Mouse (Mus musculus) heart, postnatal 14 days (tissue): ENCODE measurements around the gene Sh3bp5l. TPM values are rescaled to one million over a fixed set of nuclear protein-coding genes. Genes with fewer than 3 reads are reported as not detected.
"Not testable (repeated sequence)": the region's sequence is repeated elsewhere in the genome, so short reads cannot be mapped to it uniquely, and the experiment has no call there.

Source experiments
- DNase-seq, 2 experiments: peaks; one replicate each; pipeline ENCODE4 v3.0.0; 2021 to 2022
- intact Hi-C: fragments of 180-260 bp; cut with DNase I; formaldehyde crosslinking; loops from one replicate; pipeline ENCODE4 v1.15.1; 2025
- total RNA-seq, 2 experiments: library from RNA; stranded (reverse); gene quantifications; 2 replicates each; pipeline ENCODE4 v1.2.3; 2021

The Sh3bp5l gene
- total RNA-seq, 2 experiments from 2014 or later = 45.6 to 49.5 TPM

DNA sequence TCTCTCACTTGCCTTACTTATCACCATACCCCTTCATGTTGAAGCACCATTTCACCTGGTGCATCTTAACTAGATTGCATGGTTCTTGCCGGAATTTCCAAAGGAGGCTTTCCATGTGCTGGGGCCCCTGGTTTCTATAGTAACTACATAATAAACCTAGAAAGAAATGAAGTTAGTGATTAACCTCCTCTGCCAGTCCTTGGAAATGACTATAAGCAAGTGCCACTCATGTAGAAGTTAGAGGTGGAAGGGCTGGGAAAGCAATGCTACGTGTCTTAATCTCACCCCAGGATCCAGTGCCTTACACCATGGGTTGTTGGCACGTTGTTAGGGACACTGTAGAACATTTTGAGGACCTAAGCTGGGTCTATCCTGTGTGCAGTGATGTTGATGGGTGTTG lies 33.9 kb downstream of the Sh3bp5l start:
- intact Hi-C loops = no loop called here
- no peak for DNase-seq

DNA sequence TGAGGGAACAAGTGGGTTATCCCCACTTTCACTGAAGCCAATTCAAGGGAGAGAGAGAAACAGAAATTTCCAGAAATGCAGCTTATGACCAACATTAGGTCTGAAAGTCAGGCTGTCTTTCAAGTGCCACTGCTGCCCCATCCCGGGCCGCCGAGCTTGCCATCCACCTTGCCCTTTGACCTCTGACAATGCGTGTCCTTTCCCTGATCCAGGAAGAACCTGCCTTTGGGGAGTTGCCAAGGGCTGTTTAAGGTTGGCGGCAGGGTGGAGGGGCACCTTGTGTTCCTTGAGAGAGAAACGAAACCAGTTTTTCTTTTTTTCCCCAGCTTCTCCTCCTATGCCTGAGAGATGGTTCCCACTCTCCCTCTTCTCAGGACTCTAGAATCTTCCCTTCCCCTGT lies 35.7 kb downstream of the Sh3bp5l start:
- intact Hi-C loops, DNase-seq: not testable (repeated sequence)

GRCm38 (mm10) chr11:58377273-58377672 lies 46.7 kb downstream of the Sh3bp5l start:
- no peak for DNase-seq

DNA sequence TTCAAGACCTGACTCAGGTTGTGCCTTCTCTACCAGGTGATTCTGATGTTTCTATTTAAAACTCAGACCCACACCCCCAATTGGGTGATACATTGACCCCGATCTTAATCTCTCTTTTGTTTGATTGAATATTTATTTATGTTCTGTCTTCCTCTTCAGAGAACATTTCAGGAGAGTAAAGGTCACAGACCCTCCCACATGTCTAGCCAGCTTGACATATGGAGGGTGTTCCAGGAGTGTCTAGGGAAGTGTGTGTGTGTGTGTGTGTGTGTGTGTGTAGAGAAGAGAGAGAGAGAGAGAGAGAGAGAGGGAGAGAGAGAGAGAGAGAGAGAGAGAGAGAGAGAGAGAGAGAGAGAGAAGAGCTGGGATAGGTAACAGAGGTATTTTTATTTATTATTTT lies 47.2 kb downstream of the Sh3bp5l start:
- no peak for DNase-seq
- intact Hi-C loops = no loop called here

More at GRCm38 (mm10) chr11:58377273-58377672, 46.7 kb downstream of the Sh3bp5l start:
- intact Hi-C loops = no loop called here

DNA sequence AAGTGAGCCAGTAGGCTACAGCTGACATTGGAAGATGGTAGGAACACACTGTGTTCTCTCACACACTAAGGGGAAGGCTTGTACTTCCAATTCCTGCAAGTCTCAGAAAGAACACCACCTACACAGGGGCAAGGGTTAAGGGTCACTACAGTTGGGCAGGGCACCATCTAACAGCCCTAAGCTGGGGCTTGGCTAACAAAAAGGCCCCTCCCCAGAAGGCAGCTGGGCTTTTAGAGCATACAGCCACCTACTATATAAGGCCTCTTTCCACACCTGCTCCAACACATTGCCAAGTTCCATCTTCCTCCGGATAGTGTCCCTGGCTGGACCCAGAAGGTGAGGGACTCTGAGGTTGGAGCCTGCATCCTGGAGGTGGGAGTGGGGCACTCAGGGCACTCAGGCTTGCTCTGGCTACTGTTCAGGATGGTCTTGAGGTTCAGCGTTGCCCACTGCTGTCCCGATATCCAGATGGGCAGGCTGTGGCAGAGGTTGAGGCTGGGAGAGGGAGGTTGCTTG lies 48.3 kb downstream of the Sh3bp5l start, which contains the start of gene Lypd8:
Lypd8 (plus strand) TSS at position 281 of the 516 bp plus-strand sequence.
- no peak for DNase-seq
- intact Hi-C loops = no loop called here

DNA sequence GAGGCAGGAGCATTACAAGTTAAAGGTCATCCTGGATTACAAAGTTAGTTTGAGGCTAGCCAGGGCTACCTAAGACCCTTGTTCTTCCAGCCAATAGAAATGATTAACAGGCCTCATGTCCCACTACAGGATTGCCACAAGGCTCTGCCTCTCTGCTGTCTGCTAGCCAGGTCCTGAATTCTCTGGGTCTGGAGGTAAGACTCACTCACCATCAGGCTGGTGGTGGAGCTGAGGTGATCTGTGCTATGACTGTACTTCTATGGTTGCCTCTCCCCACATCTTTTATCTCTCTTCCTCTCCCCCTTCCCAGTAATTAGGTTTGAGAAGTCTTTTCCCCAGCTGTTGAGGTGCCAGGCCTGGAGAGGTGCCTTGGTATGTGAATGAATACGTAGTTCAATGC lies 49.0 kb downstream of the Sh3bp5l start:
- DNase-seq = no peak
- intact Hi-C loops = no loop called here

GRCm38 (mm10) chr11:58382471-58382870 lies 51.9 kb downstream of the Sh3bp5l start:
- no peak for DNase-seq
- intact Hi-C loops = no loop called here

Other genes starting within 250 kb of the Sh3bp5l start
- not detected for gene Gm12248, start 237.6 kb upstream of the Sh3bp5l start, total RNA-seq
- 10 to 100 TPM; 38.6 to 40.5 TPM for gene Cnot8, start 226.6 kb upstream of the Sh3bp5l start, total RNA-seq
- gene Gemin5, start 162.2 kb upstream of the Sh3bp5l start, total RNA-seq = 1 to 10 TPM; 9.2 to 9.7 TPM
- 10 to 100 TPM; 47.1 to 49.9 TPM for gene Mrpl22, start 159.1 kb upstream of the Sh3bp5l start, total RNA-seq
- 1 to 10 TPM; 3.8 to 4.8 TPM for gene Igtp, start 131.2 kb upstream of the Sh3bp5l start, total RNA-seq
- gene Irgm2, start 131.1 kb upstream of the Sh3bp5l start, total RNA-seq = 1 to 10 TPM; 6.9 to 7.0 TPM
- gene 4930438A08Rik, start 55.9 kb upstream of the Sh3bp5l start, total RNA-seq = not detected
- 1 to 10 TPM; 3.9 to 4.7 TPM for gene Zfp692, start 23.7 kb upstream of the Sh3bp5l start, total RNA-seq
- 10 to 100 TPM; 48.9 to 53.1 TPM for gene Zfp672, start 385 bp upstream of the Sh3bp5l start, total RNA-seq
- gene Lypd8, start 48.3 kb downstream of the Sh3bp5l start, total RNA-seq = not detected
- gene 1810065E05Rik, start 90.4 kb downstream of the Sh3bp5l start, total RNA-seq = not detected
- not detected for gene Gm12253, start 101.8 kb downstream of the Sh3bp5l start, total RNA-seq
- gene Lypd9, start 122.2 kb downstream of the Sh3bp5l start, total RNA-seq = not detected
- gene Olfr30, start 131.5 kb downstream of the Sh3bp5l start, total RNA-seq = not detected
- gene Olfr332, start 161.8 kb downstream of the Sh3bp5l start, total RNA-seq = not detected
- gene Olfr331, start 171.8 kb downstream of the Sh3bp5l start, total RNA-seq = not detected
- gene Olfr330, start 204.1 kb downstream of the Sh3bp5l start, total RNA-seq = not detected
- gene Olfr329-ps, start 215.7 kb downstream of the Sh3bp5l start, total RNA-seq = not detected
- gene Olfr328, start 224.9 kb downstream of the Sh3bp5l start, total RNA-seq = under 1 TPM; 0.10 to 0.12 TPM
- gene Olfr224, start 239.8 kb downstream of the Sh3bp5l start, total RNA-seq = not detected
- not detected for gene Olfr325, start 247.0 kb downstream of the Sh3bp5l start, total RNA-seq